Mouse (Mus musculus) C2C12 (cell line): Measurements from ENCODE around the gene Hdgfl2.

ENCODE experiments used
- CTCF ChIP-seq: IDR thresholded peaks from one replicate; pipeline ENCODE4 v1.5.1; 2011; ENCODE audit not compliant: control insufficient read depth, insufficient read depth, insufficient read length
- USF1 ChIP-seq: IDR thresholded peaks from one replicate; pipeline ENCODE4 v1.6.1; 2011; ENCODE audit warnings: low read depth, mild to moderate bottlenecking, control low read depth, moderate library complexity

GRCm38 (mm10) chr17:56128246-56128645 lies 48.8 kb downstream of the Hdgfl2 start:
- TF ChIP-seq CTCF (no peak), USF1 (no peak)
